Mouse (Mus musculus): Measurements from ENCODE around the gene Lama2. TPM values are rescaled to one million over a fixed set of nuclear protein-coding genes. Genes with fewer than 3 reads are reported as not detected.
"Not testable (repeated sequence)": the region's sequence is repeated elsewhere in the genome, so short reads cannot be mapped to it uniquely, and the experiment has no call there.

Lama2 gene
- total RNA-seq, 2 experiments from 2014 or later: 6.5 to 8.7 TPM

- DNase-seq (ENCODE audit: low spot score in 2 of 2): no peak
Observed at GRCm38 (mm10) chr10:26939549-26939948, 680.0 kb downstream of the Lama2 start.

GRCm38 (mm10) chr10:26938464-26938863, 681.1 kb downstream of the Lama2 start:
- not testable (repeated sequence) for DNase-seq (ENCODE audit: low spot score in 2 of 2)

- DNase-seq (ENCODE audit: low spot score in 2 of 2): not testable (repeated sequence)
Observed at GRCm38 (mm10) chr10:26936056-26936455, 683.5 kb downstream of the Lama2 start.
